ENCODE assay signal across 25 mouse cellular contexts in the genomic region with DNA sequence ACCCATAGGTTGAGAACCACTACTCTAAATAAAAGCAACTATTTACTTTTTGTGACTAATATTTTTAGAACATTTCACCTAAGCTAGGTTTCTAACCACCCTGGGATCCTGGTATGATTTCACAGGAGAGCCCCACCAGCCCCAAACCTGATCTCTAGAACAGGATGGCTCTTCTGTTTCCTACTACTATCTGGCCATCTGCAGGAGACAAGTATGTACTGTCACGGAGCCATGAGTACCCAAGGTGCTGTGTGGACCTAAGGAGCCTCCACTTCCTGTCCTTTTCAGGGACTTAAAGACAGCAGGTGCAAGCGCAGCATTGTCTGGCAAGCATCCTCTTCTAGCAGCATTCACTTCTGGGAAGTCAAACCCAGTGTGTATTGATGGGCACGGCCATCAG. TPM values are rescaled to one million over a fixed set of nuclear protein-coding genes. Genes with fewer than 3 reads are reported as not detected.
"Had no signal": no experiment of that assay in that cellular context is flagged by ENCODE, and none has a peak within 500 bp of the region (broad histone marks: within the 10 kb centered on the region; RNA-seq: fewer than 3 reads in every experiment).

No protein-coding gene starts in this region.

- H3K4me2 ChIP-seq: kidney, embryonic 15.5 days; liver, embryonic 13.5 days; midbrain, embryonic 13.5 days; neural tube, embryonic 13.5 days; stomach, embryonic 15.5 days had no signal

- H3K9ac ChIP-seq: kidney, embryonic 15.5 days; liver, embryonic 13.5 days; midbrain, embryonic 13.5 days; neural tube, embryonic 13.5 days; stomach, embryonic 15.5 days had no signal

- H3K9me3 ChIP-seq: kidney, embryonic 15.5 days; liver, embryonic 13.5 days; midbrain, embryonic 10.5 days; midbrain, embryonic 13.5 days; neural tube, embryonic 13.5 days; stomach, embryonic 15.5 days had no signal

- ATAC-seq: midbrain, embryonic 13.5 days; midbrain, embryonic 16.5 days had no signal

- H3K27ac ChIP-seq: kidney, embryonic 15.5 days; liver, embryonic 13.5 days; midbrain, embryonic 10.5 days; midbrain, embryonic 13.5 days; neural tube, embryonic 13.5 days; stomach, embryonic 15.5 days had no signal

- H3K4me1 ChIP-seq: liver, embryonic 13.5 days; midbrain, embryonic 10.5 days; midbrain, embryonic 13.5 days; neural tube, embryonic 13.5 days; stomach, embryonic 15.5 days had no signal

- DNase-seq: kidney, adult 11 months; kidney, adult 8-10 months; kidney, postnatal 10 days; kidney, postnatal 36 days; layer of hippocampus, adult 9-11 months; liver, embryonic 13.5 days; lung, adult 2 months; lung, postnatal 14 days; lung, postnatal 4 days; retina, postnatal 1 day; right cerebral cortex, postnatal 25 days; spleen, adult 18-20 months; thymus, adult 18-20 months; thymus, postnatal 14 days had no signal

- H3K27me3 ChIP-seq: kidney, embryonic 15.5 days; liver, embryonic 13.5 days; midbrain, embryonic 13.5 days; neural tube, embryonic 13.5 days; stomach, embryonic 15.5 days had no signal

- H3K4me3 ChIP-seq: kidney, embryonic 15.5 days; liver, embryonic 13.5 days; midbrain, embryonic 10.5 days; midbrain, embryonic 13.5 days; myocyte; neural tube, embryonic 13.5 days; stomach, embryonic 15.5 days had no signal

RNA-seq across cellular contexts. Expression of a gene that starts 16.3 kb away (rescaled TPM):
- total RNA-seq: layer of hippocampus, adult 18-20 months; layer of hippocampus, postnatal 25 days; monocyte, adult 5-6 weeks had no signal
- polyA plus RNA-seq: kidney, embryonic 15.5 days; liver, adult 2 months; lung, adult 2 months; neural tube, embryonic 13.5 days had no signal

RNA-seq across cellular contexts. Expression of a gene that starts 44.2 kb away (rescaled TPM):
- total RNA-seq: monocyte, adult 5-6 weeks had no signal
